Mouse (Mus musculus) limb, embryonic 13.5 days (tissue): ENCODE data around the gene Ambra1. TPM values are rescaled to one million over a fixed set of nuclear protein-coding genes. Genes with fewer than 3 reads are reported as not detected.

Experiments used
- ATAC-seq: fragments of 200-750 bp; cut with Nextera tagmentation; 2 replicates; pipeline ENCODE4 v1.8.0; 2017; ENCODE audit warnings: low read depth, moderate number of reproducible peaks, moderate TSS enrichment; ENCODE audit not compliant: low FRiP score
- H3K27ac ChIP-seq: fragments of 300-500 bp; sonication (generic); 2 replicates; pipeline ENCODE4 v1.5.1; 2015; ENCODE audit warnings: inconsistent platforms, mild to moderate bottlenecking, moderate library complexity
- H3K27me3 ChIP-seq: fragments of 300-500 bp; sonication (generic); 2 replicates; pipeline ENCODE4 v1.6.1; 2015; ENCODE audit warnings: mild to moderate bottlenecking, inconsistent platforms
- H3K36me3 ChIP-seq: fragments of 300-500 bp; sonication (generic); 2 replicates; pipeline ENCODE4 v1.6.1; 2015; ENCODE audit warnings: inconsistent platforms, mild to moderate bottlenecking, moderate library complexity
- H3K4me1 ChIP-seq: fragments of 300-500 bp; sonication (generic); 2 replicates; pipeline ENCODE4 v1.6.1; 2015; ENCODE audit warnings: inconsistent platforms
- H3K4me2 ChIP-seq: fragments of 300-500 bp; sonication (generic); replicated peaks from 2 replicates; pipeline ENCODE4 v1.6.1; 2015; ENCODE audit warnings: inconsistent platforms, mild to moderate bottlenecking, moderate library complexity
- H3K4me3 ChIP-seq: fragments of 300-500 bp; sonication (generic); 2 replicates; pipeline ENCODE4 v1.5.1; 2015; ENCODE audit warnings: moderate library complexity, mild to moderate bottlenecking, inconsistent platforms
- H3K9ac ChIP-seq: fragments of 300-500 bp; sonication (generic); 2 replicates; pipeline ENCODE4 v1.6.1; 2015; ENCODE audit warnings: mild to moderate bottlenecking, inconsistent platforms
- H3K9me3 ChIP-seq: fragments of 300-500 bp; sonication (generic); 2 replicates; pipeline ENCODE4 v1.6.1; 2016; ENCODE audit warnings: inconsistent platforms
- WGBS: fragments of 180-500 bp; shearing (Covaris S2); methylation state at CpG from one replicate; pipeline ENCODE4 v1.1.7; 2015; 5-methylcytosine and 5-hydroxymethylcytosine counted together
- polyA plus RNA-seq: library from polyadenylated mRNA; unstranded; fragments of >200 nt; fragmentation: Nextera tagmentation; extraction: Ambion mirVana; gene quantifications from 2 replicates; pipeline ENCODE4 v1.2.1, GENCODE M21; 2015

The Ambra1 gene
- 18.9 and 20.9 TPM in 2 replicates for polyA plus RNA-seq

- Histone ChIP-seq H3K27me3 (no peaks in the 10 kb centered on the region; the same call in 1 of the 2 replicates), H3K36me3 (peaks cover 3% of the 10 kb centered on the region), H3K27ac (peak within 1 kb of the TSS; percentile 86), H3K4me1 (0 out of 2 replicates have a peak, but pooled peaks cover 5% of the 10 kb centered on the region), H3K4me2 (peak within 1 kb of the TSS; percentile 71), H3K9me3 (no peaks in the 10 kb centered on the region), H3K4me3 (peak within 1 kb of the TSS; percentile 97), H3K9ac (peak within 1 kb of the TSS; percentile 96)
- WGBS: under 1% methylated on average over 65 of the region's 68 CpGs
- ATAC-seq: peak; percentile 87
These were observed at the start of gene Ambra1 for GRCm38 (mm10) chr2:91729971-91730821. Ambra1 (plus strand) TSS chr2:91730134.

GRCm38 (mm10) chr2:91682850-91683249 lies 47.1 kb upstream of the Ambra1 start:
- no peaks in the 10 kb centered on the region for H3K27me3 ChIP-seq
- 54% methylated on average over 4 of the region's 4 CpGs for WGBS
- ATAC-seq: no peak
- H3K4me3 ChIP-seq: no peak overlapping the region
- no peak overlapping the region for H3K4me2 ChIP-seq
- no peak overlapping the region for H3K27ac ChIP-seq
- peaks cover 89% of the 10 kb centered on the region for H3K36me3 ChIP-seq
- no peak overlapping the region for H3K9ac ChIP-seq
- H3K4me1 ChIP-seq: no peaks in the 10 kb centered on the region
- no peaks in the 10 kb centered on the region for H3K9me3 ChIP-seq

GRCm38 (mm10) chr2:91683919-91684318 lies 46.0 kb upstream of the Ambra1 start:
- Histone ChIP-seq H3K9me3 (no peaks in the 10 kb centered on the region), H3K4me1 (no peaks in the 10 kb centered on the region), H3K27ac (no peak overlapping the region), H3K9ac (no peak overlapping the region), H3K4me2 (no peak overlapping the region), H3K36me3 (peaks cover 83% of the 10 kb centered on the region), H3K4me3 (no peak overlapping the region), H3K27me3 (no peaks in the 10 kb centered on the region)
- 75% methylated on average over 8 of the region's 8 CpGs for WGBS
- ATAC-seq: no peak

- Histone ChIP-seq H3K27me3 (no peaks in the 10 kb centered on the region), H3K9ac (no peak overlapping the region), H3K4me1 (no peaks in the 10 kb centered on the region), H3K27ac (no peak overlapping the region), H3K4me2 (no peak overlapping the region), H3K4me3 (no peak overlapping the region), H3K36me3 (peaks cover 68% of the 10 kb centered on the region), H3K9me3 (no peaks in the 10 kb centered on the region)
- no peak for ATAC-seq
- whole genome bisulfite sequencing: 87% methylated on average over 7 of the region's 7 CpGs
These were observed 40.5 kb upstream of the Ambra1 start for GRCm38 (mm10) chr2:91689452-91689851.

- H3K27ac ChIP-seq: no peak overlapping the region
- 90% methylated on average over 10 of the region's 10 CpGs for WGBS
- ATAC-seq: no peak
These were observed 34.3 kb upstream of the Ambra1 start for GRCm38 (mm10) chr2:91695436-91696224.

GRCm38 (mm10) chr2:91696225-91696590 lies 33.7 kb upstream of the Ambra1 start:
- Histone ChIP-seq H3K27me3 (no peaks in the 10 kb centered on the region), H3K36me3 (peaks cover 35% of the 10 kb centered on the region), H3K4me1 (no peaks in the 10 kb centered on the region), H3K9ac (no peak overlapping the region), H3K4me3 (no peak overlapping the region), H3K4me2 (no peak overlapping the region), H3K27ac (no peak overlapping the region), H3K9me3 (no peaks in the 10 kb centered on the region)
- no peak for ATAC-seq
- WGBS: 79% methylated on average over 1 of the region's 1 CpGs

More at GRCm38 (mm10) chr2:91695436-91696224, 34.3 kb upstream of the Ambra1 start:
- no peaks in the 10 kb centered on the region for H3K4me1 ChIP-seq
- H3K27me3 ChIP-seq: no peaks in the 10 kb centered on the region
- no peak overlapping the region for H3K9ac ChIP-seq
- H3K9me3 ChIP-seq: no peaks in the 10 kb centered on the region
- peaks cover 38% of the 10 kb centered on the region for H3K36me3 ChIP-seq
- H3K4me3 ChIP-seq: no peak overlapping the region
- H3K4me2 ChIP-seq: no peak overlapping the region

GRCm38 (mm10) chr2:91699225-91699624 lies 30.7 kb upstream of the Ambra1 start:
- peaks cover 17% of the 10 kb centered on the region for H3K36me3 ChIP-seq
- no peak overlapping the region for H3K4me3 ChIP-seq
- no peak overlapping the region for H3K4me2 ChIP-seq
- H3K9me3 ChIP-seq: no peaks in the 10 kb centered on the region
- H3K27me3 ChIP-seq: no peaks in the 10 kb centered on the region
- no peak overlapping the region for H3K9ac ChIP-seq
- ATAC-seq: no peak
- no peaks in the 10 kb centered on the region for H3K4me1 ChIP-seq
- WGBS: 78% methylated on average over 1 of the region's 1 CpGs
- no peak overlapping the region for H3K27ac ChIP-seq

- Histone ChIP-seq H3K9ac (no peak overlapping the region), H3K27ac (no peak overlapping the region), H3K4me2 (no peak overlapping the region), H3K36me3 (no peaks in the 10 kb centered on the region), H3K4me1 (no peaks in the 10 kb centered on the region), H3K27me3 (no peaks in the 10 kb centered on the region), H3K4me3 (no peak overlapping the region), H3K9me3 (no peaks in the 10 kb centered on the region)
- 98% methylated on average over 2 of the region's 2 CpGs for WGBS
- ATAC-seq: no peak
These were observed 28.6 kb upstream of the Ambra1 start for GRCm38 (mm10) chr2:91701366-91701765.

- no peak overlapping the region for H3K9ac ChIP-seq
- H3K9me3 ChIP-seq: no peaks in the 10 kb centered on the region
- H3K4me1 ChIP-seq: peaks cover 9% of the 10 kb centered on the region
- H3K4me2 ChIP-seq: no peak overlapping the region
- WGBS: 80% methylated on average over 6 of the region's 6 CpGs
- no peaks in the 10 kb centered on the region for H3K36me3 ChIP-seq
- no peaks in the 10 kb centered on the region for H3K27me3 ChIP-seq
- no peak for ATAC-seq
- no peak overlapping the region for H3K27ac ChIP-seq
- H3K4me3 ChIP-seq: no peak overlapping the region
These were observed 24.2 kb upstream of the Ambra1 start for GRCm38 (mm10) chr2:91705736-91706135.

GRCm38 (mm10) chr2:91706456-91706855 lies 23.5 kb upstream of the Ambra1 start:
- Histone ChIP-seq H3K4me2 (no peak overlapping the region), H3K4me3 (no peak overlapping the region), H3K4me1 (peaks cover 9% of the 10 kb centered on the region), H3K27me3 (no peaks in the 10 kb centered on the region), H3K27ac (no peak overlapping the region), H3K9ac (no peak overlapping the region), H3K9me3 (no peaks in the 10 kb centered on the region), H3K36me3 (no peaks in the 10 kb centered on the region)
- ATAC-seq: no peak

- 88% methylated on average over 6 of the region's 6 CpGs for WGBS
- Histone ChIP-seq H3K4me3 (no peak overlapping the region), H3K4me1 (peaks cover 16% of the 10 kb centered on the region), H3K27me3 (no peaks in the 10 kb centered on the region), H3K36me3 (no peaks in the 10 kb centered on the region), H3K9ac (no peak overlapping the region), H3K4me2 (no peak overlapping the region), H3K27ac (no peak overlapping the region), H3K9me3 (no peaks in the 10 kb centered on the region)
- no peak for ATAC-seq
These were observed 21.6 kb upstream of the Ambra1 start for GRCm38 (mm10) chr2:91708361-91708760.
